Comparison of ENCODE assay signal across 28 mouse cellular contexts in the genomic region with DNA sequence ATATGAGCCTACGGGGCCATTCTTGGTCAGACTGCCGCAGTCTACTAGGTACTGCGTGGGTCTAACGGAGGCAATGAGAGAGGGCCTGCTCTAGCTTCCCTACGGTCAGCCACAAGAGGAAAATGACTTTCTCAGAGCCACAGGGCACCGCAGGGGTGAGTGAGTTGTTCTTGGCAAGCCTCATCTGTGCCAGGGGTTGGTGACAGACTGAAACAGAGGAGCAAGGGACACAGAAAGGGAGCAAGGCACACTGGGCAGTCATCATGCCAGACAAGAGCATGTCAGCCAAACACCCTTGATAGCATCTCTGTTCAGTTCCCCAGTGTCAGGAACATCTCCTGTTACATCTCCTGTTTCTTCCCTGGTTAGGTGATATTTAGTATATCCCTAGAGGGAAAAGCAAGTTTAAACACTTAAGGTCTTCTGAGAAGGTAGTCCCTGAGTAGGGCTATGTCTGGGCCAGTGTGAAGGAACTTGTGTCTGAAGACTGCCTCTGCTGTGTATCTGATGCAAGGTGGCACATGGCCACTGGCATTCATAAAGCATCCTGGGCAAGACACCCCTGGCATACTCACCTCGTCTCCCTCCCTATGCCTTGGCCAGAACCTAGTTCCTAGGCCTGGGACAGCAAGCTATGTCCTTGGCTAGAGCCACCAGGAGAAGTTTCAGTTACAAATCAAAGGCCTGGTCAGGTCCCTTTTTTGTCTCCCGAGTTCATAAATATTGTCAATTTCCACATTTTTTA. TPM values are rescaled to one million over a fixed set of nuclear protein-coding genes. Genes with fewer than 3 reads are reported as not detected.
A peak's percentile ranks its signal among the peaks of the same experiment; 100 is the strongest.
DNase-seq lines count a peak whose midpoint lies in the region; ATAC-seq and TF ChIP-seq lines count a peak whose summit lies in the region.
"Had no signal": no experiment of that assay in that cellular context is flagged by ENCODE, and none has a peak within 500 bp of the region (broad histone marks: within the 10 kb centered on the region; RNA-seq: fewer than 3 reads in every experiment).

No protein-coding gene starts in this region.

- 80% methylated on average over 8 of the region's 8 CpGs for WGBS in lung, adult 2 months
- 70% methylated on average over 8 of the region's 8 CpGs for WGBS in liver, embryonic 12.5 days (ENCODE audit: insufficient replicate concordance)

- TF ChIP-seq POLR2A in testis, adult 2 months (IDR thresholded peaks at IDR 0.05; ENCODE audit: control insufficient read depth, low read depth, low read length), result no peak
- no peak for TF ChIP-seq POLR2A in lung, adult 2 months (IDR thresholded peaks at IDR 0.05; ENCODE audit: borderline replicate concordance, extremely low read depth, low read depth, low read length)

- H3K4me2 ChIP-seq in liver, embryonic 12.5 days, result no peak overlapping the region
- H3K4me2 ChIP-seq: hindbrain, embryonic 12.5 days; hindbrain, embryonic 15.5 days had no signal

- intact Hi-C loops in gastrocnemius, postnatal 14 days (cut with DNase I; ENCODE audit: low total_unique reads), result no loop called here

- no peaks in the 10 kb centered on the region for H3K9me3 ChIP-seq in liver, embryonic 12.5 days (replicated peaks)
- H3K9me3 ChIP-seq: hindbrain, embryonic 12.5 days; hindbrain, embryonic 15.5 days had no signal

- no peaks in the 10 kb centered on the region for H3K27me3 ChIP-seq in testis, adult 2 months (ENCODE audit: control insufficient read depth, insufficient read depth, low read length)
- H3K27me3 ChIP-seq in liver, embryonic 12.5 days (replicated peaks), result no peaks in the 10 kb centered on the region
- H3K27me3 ChIP-seq: CH12.LX; hindbrain, embryonic 12.5 days; hindbrain, embryonic 15.5 days had no signal

- ATAC-seq in liver, embryonic 12.5 days, result no peak
- ATAC-seq: forebrain, embryonic 14.5 days; forebrain, postnatal 0 days; intestine, postnatal 0 days had no signal

- H3K27ac ChIP-seq in testis, adult 2 months (ENCODE audit: control insufficient read depth, insufficient read depth, low read depth, low read length), result no peak overlapping the region
- H3K27ac ChIP-seq in liver, embryonic 12.5 days, result no peak overlapping the region
- H3K27ac ChIP-seq: hindbrain, embryonic 12.5 days; hindbrain, embryonic 15.5 days had no signal

- H3K36me3 ChIP-seq in testis, adult 2 months (ENCODE audit: control insufficient read depth, insufficient read depth, low read length), result no peaks in the 10 kb centered on the region
- no peaks in the 10 kb centered on the region for H3K36me3 ChIP-seq in liver, embryonic 12.5 days
- H3K36me3 ChIP-seq: hindbrain, embryonic 12.5 days; hindbrain, embryonic 15.5 days had no signal

- H3K4me3 ChIP-seq in testis, adult 2 months (ENCODE audit: control insufficient read depth, low read depth, low read length), result peak overlapping the region; percentile 59
- H3K4me3 ChIP-seq in lung, adult 2 months (replicated peaks; ENCODE audit: extremely low read depth, low read depth, low read length), result no peak overlapping the region
- no peak overlapping the region for H3K4me3 ChIP-seq in liver, embryonic 12.5 days
- H3K4me3 ChIP-seq: hindbrain, embryonic 12.5 days; hindbrain, embryonic 15.5 days had no signal

- TF ChIP-seq CTCF in testis, adult 2 months (IDR thresholded peaks at IDR 0.05; ENCODE audit: control insufficient read depth, insufficient read depth, insufficient replicate concordance, low read depth, low read length), result no peak
- no peak for TF ChIP-seq CTCF in lung, adult 2 months (IDR thresholded peaks at IDR 0.05; ENCODE audit: insufficient read depth, low read length)

- no peak overlapping the region for H3K9ac ChIP-seq in liver, embryonic 12.5 days
- H3K9ac ChIP-seq: forebrain, postnatal 0 days; hindbrain, embryonic 12.5 days; hindbrain, embryonic 15.5 days had no signal

- peak; percentile 12 for DNase-seq in adrenal gland, postnatal 10 days
- no peak for DNase-seq in adrenal gland, postnatal 14 days
- peak; percentile 38 to 67 for DNase-seq in gastrocnemius, adult 8-10 months (ENCODE audit: low spot score in 2 of 2)
- DNase-seq in gastrocnemius, postnatal 14 days, result no peak
- DNase-seq in testis, postnatal 10 days (ENCODE audit: low spot score), result no peak
- no peak for DNase-seq in lung, adult 2 months
- DNase-seq: adrenal gland, adult 2 months; cerebellum, adult 18-20 months; cerebellum, adult 9-10 months; cerebellum, postnatal 14 days; forebrain, postnatal 0 days; heart, adult 18-20 months had no signal

- H3K4me1 ChIP-seq in testis, adult 2 months (ENCODE audit: control insufficient read depth, insufficient read depth, low read length), result no peaks in the 10 kb centered on the region
- H3K4me1 ChIP-seq in lung, adult 2 months (ENCODE audit: control insufficient read depth, insufficient read depth, low read length), result no peaks in the 10 kb centered on the region
- no peaks in the 10 kb centered on the region for H3K4me1 ChIP-seq in liver, embryonic 12.5 days
- H3K4me1 ChIP-seq: hindbrain, embryonic 12.5 days; hindbrain, embryonic 15.5 days had no signal

RNA-seq across cellular contexts. Expression of a gene that starts 34.6 kb away (rescaled TPM):
- not detected for total RNA-seq in adrenal gland, postnatal 10 days (2021)
- not detected in 2 replicates for total RNA-seq in adrenal gland, postnatal 14 days (2021)
- total RNA-seq in gastrocnemius, adult 8-10 months (2022), result not detected
- total RNA-seq in gastrocnemius, postnatal 14 days (2021), result not detected
- polyA plus RNA-seq in testis, adult 2 months (2012; rRNA removed), result 1.4 and 1.8 TPM in 2 replicates
- 0.02 and 0.03 TPM in 2 replicates for polyA plus RNA-seq in lung, adult 2 months (2012; rRNA removed)
- 0.02 TPM in 1 of 2 replicates, not detected in the other for polyA plus RNA-seq in liver, embryonic 12.5 days (2016; fragmentation: Nextera tagmentation; extraction: Ambion mirVana)
- total RNA-seq: adrenal gland, adult 2 months; adrenal gland, postnatal 36 days; CH12.LX; forebrain, postnatal 0 days; hematopoietic stem cell, adult 5-6 weeks; MEL had no signal
- polyA plus RNA-seq: adrenal gland, adult 2 months; embryonic facial prominence, embryonic 11.5 days; embryonic facial prominence, embryonic 14.5 days; forebrain, embryonic 11.5 days; forebrain, embryonic 14.5 days; forebrain, postnatal 0 days; gonadal fat pad, adult 2 months; heart, embryonic 14.5 days; hindbrain, embryonic 12.5 days; hindbrain, embryonic 15.5 days; intestine, embryonic 14.5 days; intestine, postnatal 0 days had no signal

RNA-seq across cellular contexts. Expression of a gene that starts 45.0 kb away (rescaled TPM):
- total RNA-seq in adrenal gland, postnatal 10 days (2021), result under 1 TPM; 0.27 to 0.33 TPM
- total RNA-seq in adrenal gland, postnatal 14 days (2021), result not detected in 2 replicates
- 1 to 10 TPM; 1.4 to 2.4 (median 2.1) TPM for total RNA-seq in gastrocnemius, adult 8-10 months (2022)
- 1 to 10 TPM in 1 of 2 experiments, under 1 TPM in 1; 0.82 to 1.1 TPM for total RNA-seq in gastrocnemius, postnatal 14 days (2021)
- polyA plus RNA-seq in testis, adult 2 months (2012; rRNA removed), result 1.7 TPM in 2 replicates
- 17.8 and 18.1 TPM in 2 replicates for polyA plus RNA-seq in lung, adult 2 months (2012; rRNA removed)
- 0.07 TPM in 1 of 2 replicates, not detected in the other for polyA plus RNA-seq in liver, embryonic 12.5 days (2016; fragmentation: Nextera tagmentation; extraction: Ambion mirVana)
- total RNA-seq: adrenal gland, postnatal 36 days; hematopoietic stem cell, adult 5-6 weeks; MEL had no signal
- polyA plus RNA-seq: adrenal gland, adult 2 months; embryonic facial prominence, embryonic 11.5 days had no signal

RNA-seq across cellular contexts. Expression of a gene that starts 50.2 kb away (rescaled TPM):
- 10 to 100 TPM; 13.9 to 24.7 TPM for total RNA-seq in adrenal gland, postnatal 10 days (2021)
- total RNA-seq in adrenal gland, postnatal 14 days (2021), result 13.0 and 15.8 TPM in 2 replicates
- total RNA-seq in gastrocnemius, adult 8-10 months (2022), result 100 to 1,000 TPM; 105 to 135 (median 118) TPM
- 10 to 100 TPM; 44.7 to 58.8 TPM for total RNA-seq in gastrocnemius, postnatal 14 days (2021)
- 316 and 356 TPM in 2 replicates for polyA plus RNA-seq in testis, adult 2 months (2012; rRNA removed)
- polyA plus RNA-seq in lung, adult 2 months (2012; rRNA removed), result 14.7 and 25.9 TPM in 2 replicates
- 0.35 and 0.87 TPM in 2 replicates for polyA plus RNA-seq in liver, embryonic 12.5 days (2016; fragmentation: Nextera tagmentation; extraction: Ambion mirVana)
- total RNA-seq: CH12.LX; hematopoietic stem cell, adult 5-6 weeks; MEL had no signal

Comparison
In these comparisons a context has a peak if more than half of its experiments do, and no peak if none do; other contexts are left out.
1. DNase-seq: peak in adrenal gland, postnatal 10 days (single experiment) and gastrocnemius, adult 8-10 months (2 of 2); none in adrenal gland, postnatal 14 days (single experiment), gastrocnemius, postnatal 14 days (single experiment), testis, postnatal 10 days (single experiment) and lung, adult 2 months (single experiment).